Mouse (Mus musculus): ENCODE results near the gene Cytl1.

Gene Cytl1

GRCm38 (mm10) chr5:37735224-37735623, at the start of gene Cytl1:
TSS of gene Cytl1 (plus strand) at chr5:37735519.
- DNase-seq (ENCODE audit: low spot score): no peak

DNA sequence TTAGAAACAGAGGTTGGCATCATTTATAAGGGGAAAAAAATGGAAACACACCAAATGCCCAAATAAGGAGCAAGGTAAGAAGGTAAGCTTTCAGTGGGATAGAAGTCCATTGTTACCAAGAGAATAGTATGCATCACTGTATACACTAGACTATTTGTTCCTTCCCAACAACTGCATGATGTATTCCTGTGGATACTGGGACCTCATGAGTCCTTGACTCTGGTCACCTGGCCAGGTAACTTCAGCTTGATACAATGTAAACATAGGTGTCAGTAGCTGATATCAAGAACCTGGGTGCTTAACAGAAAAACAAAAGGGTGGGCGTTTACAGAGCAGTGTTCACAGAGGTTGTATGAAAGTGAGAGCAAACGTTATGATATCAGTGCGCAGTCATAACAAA, 42.6 kb upstream of the Cytl1 start:
- no peak for DNase-seq (ENCODE audit: low spot score)

- no peak for DNase-seq (ENCODE audit: low spot score)
Observed at GRCm38 (mm10) chr5:37695773-37696172, 39.5 kb upstream of the Cytl1 start.

DNA sequence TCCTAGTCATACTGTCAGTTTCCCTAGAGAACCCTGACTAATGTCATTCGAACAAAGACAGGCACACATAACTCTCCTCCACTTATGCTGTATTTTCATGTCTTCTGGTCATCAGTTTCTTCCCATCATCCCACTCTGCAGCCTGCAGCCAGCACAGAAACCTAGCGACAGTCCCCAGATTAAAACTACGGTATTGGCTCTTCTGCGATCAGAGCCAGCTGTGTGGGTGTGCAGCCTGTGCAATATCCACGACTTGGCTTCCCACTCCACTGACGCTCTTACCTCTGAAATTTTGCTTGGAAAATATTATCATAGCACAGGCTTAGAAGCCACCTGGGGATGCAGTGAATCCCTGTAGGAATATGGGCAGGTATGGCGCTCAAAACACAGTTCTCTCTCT, 38.0 kb upstream of the Cytl1 start:
- DNase-seq (ENCODE audit: low spot score): no peak

DNA sequence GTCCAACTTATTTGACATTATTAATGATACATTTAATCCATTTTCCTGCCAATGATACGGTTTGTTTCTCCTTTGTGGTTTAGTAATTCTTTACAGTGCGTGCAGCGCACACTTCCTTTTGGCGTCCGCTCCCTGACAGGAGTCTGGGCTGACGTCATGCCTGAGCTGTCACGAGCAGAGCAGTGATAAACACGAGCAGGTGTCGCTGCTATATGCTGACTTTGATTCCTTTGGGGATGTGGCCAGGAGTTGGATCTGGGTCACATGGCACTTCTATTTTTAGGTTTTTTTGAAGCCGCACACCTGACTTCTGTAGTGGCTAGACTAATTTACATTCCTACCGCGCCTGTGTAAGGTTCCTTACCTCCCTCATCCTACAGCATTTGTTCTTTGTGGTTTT, 35.6 kb upstream of the Cytl1 start:
- DNase-seq (ENCODE audit: low spot score): no peak

GRCm38 (mm10) chr5:37704962-37705361, 30.4 kb upstream of the Cytl1 start:
- DNase-seq (ENCODE audit: low spot score): no peak

DNA sequence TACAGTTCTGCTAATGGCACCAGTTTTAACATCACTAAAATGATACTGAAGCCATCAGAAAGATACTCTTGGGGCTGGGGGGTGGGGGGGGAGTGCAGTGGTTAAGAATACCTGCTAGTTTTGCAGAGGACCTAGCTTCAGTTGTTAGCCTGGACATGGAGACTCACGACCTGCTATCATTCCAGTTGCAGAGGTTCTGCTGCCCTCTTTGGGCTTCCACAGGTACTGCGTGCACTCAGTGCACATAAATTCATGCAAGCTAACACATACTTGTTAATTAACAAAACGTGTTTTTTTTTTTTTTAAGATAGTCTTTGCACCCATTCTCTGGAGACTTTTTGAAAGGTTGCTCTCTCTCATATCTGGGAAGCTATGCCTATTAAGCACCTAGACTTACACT, 27.2 kb upstream of the Cytl1 start:
- DNase-seq (ENCODE audit: low spot score): no peak

DNA sequence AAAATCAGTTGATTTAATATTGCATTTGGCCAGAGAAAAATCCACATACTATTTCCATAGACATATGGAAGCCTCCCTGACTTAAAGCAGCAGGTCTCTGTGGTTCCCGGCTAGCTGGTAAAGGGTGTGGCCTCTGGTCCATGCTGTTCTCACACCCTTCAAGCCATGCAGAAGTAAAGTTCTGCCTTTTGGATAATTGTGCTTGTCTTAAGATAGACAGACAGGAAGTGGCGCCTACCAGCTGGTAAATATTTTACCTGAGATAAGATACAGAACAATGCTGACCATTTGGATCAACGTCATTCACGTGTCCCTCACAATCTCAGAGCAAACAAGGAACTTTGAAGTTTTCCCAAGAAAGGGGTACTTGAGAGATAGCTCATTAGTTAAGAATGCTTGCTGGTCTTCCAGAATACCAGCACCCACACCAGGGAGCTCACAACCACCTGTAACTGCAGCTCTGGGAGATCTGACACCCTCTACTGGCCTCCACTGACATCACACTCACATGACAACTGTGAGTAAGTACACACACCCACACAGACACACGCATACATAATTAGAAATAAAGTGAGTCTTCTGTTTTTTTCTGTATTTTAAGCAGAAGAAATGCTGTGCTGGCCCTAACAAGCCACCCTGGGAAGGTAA, 25.9 kb upstream of the Cytl1 start:
- no peak for DNase-seq (ENCODE audit: low spot score)

- DNase-seq (ENCODE audit: low spot score): no peak
Observed at GRCm38 (mm10) chr5:37716505-37717372, 18.6 kb upstream of the Cytl1 start, which contains the start of gene Stk32b. TSS of gene Stk32b (minus strand) at chr5:37717171.

GRCm38 (mm10) chr5:37717384-37717963, 17.8 kb upstream of the Cytl1 start:
- no peak for DNase-seq (ENCODE audit: low spot score)

GRCm38 (mm10) chr5:37720670-37721069, 14.6 kb upstream of the Cytl1 start:
- no peak for DNase-seq (ENCODE audit: low spot score)

- DNase-seq (ENCODE audit: low spot score): no peak
Observed at GRCm38 (mm10) chr5:37725220-37725886, 10.0 kb upstream of the Cytl1 start.

DNA sequence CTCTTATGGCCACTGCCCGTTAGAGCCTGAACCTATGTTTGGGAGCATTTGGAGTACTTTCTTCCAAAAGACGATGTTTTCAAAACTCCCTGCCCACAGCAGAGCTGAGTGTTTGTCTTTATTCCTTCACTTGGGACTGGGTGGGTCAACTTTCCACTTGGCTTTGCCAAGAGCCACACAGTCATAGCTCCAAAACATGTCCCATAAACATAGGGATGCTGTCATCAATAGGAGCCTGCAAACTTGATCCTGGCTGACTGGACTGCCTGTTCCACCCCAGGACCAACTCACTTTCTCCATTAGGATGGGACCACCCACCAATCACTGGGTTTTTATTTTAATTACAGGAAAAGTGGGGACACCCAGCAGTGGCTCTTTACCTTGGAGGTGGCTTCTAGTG, 4.5 kb upstream of the Cytl1 start:
- no peak for DNase-seq (ENCODE audit: low spot score)

- DNase-seq (ENCODE audit: low spot score): no peak
Observed at GRCm38 (mm10) chr5:37736213-37736612, 894 bp downstream of the Cytl1 start.

DNA sequence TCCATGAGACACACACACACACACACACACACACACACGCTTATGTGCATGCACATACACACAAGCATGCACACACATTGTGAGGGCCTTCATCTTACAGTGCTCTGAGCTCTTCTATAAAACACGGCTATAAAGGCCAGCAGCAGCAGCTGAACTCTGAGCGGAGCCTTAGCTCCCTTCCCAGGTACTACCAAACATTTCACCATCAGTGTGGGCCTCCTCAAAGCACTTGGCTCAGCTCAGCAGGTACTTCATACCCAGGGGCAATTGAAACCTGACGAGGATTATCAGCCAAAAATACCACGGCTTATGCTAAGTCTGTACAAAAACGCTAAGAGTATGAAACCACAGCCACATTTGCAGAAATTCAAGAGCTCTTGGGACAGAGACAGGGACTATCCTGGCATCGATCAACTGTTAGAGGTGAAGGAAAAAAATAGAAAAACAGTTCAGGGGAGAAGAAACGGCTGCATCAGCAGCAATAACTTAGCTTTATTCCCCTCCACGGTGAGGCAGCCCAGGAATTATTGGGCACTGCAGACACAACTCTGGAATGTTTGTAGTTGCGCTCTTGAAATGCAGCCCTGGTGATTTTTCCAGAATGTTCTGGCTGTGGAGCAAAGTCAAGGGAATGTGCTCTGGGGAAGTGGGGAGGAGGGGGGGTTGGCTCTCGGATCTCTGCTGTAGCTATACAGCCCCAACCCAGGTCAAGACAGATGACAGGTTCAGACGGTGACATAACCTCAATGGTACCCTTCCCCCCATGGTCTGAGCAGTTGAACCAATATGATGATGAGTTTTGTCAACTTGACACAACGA, 8.8 kb downstream of the Cytl1 start:
- no peak for DNase-seq (ENCODE audit: low spot score)

DNA sequence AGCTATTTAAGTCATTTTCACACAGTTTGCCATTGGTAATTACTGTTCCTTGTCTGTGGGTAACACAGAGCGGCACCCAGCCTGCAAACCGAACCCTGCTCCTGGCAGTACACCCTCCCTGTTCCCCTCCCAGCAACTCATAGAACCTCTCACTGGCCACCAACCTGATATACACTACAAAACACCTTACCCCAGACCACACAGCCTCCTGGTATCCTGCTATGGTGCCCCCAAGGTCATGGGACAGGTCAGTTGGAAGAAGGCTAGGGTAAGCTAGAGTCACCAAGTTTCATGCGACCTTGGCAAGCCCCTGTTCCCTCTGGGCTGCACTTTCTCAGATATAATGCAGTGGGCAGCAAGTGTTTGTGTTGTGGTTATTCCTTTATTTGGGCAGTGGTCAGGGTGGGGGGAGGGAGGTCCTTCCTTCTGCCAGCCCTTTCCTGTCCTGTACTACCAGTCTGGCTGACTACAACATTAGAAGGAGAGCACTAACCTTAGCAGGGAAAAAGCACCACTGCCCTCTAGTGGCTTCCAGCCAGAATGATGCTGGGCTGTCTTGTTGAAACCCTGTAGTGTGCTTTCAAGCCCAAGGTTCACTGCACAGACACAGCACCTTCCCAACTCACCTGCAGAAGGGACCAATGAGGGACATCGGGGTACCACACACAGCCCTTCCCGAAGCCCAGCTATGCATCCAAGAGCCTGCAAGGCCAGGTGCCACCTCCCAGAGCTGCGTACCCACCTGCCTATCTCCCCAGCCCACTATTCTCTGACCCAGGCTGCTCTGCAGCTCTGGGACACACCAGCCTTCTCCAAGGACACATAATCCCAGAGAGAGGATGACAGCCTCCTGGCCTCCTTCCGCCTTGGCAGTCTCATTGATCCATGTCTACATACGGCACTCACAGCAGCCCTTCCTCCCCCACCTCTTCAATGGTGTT, 17.0 kb downstream of the Cytl1 start:
- DNase-seq (ENCODE audit: low spot score): peak; percentile 63

GRCm38 (mm10) chr5:37753366-37753765, 18.0 kb downstream of the Cytl1 start:
- no peak for DNase-seq (ENCODE audit: low spot score)

GRCm38 (mm10) chr5:37762046-37762445, 26.7 kb downstream of the Cytl1 start:
- no peak for DNase-seq (ENCODE audit: low spot score)

GRCm38 (mm10) chr5:37765851-37766250, 30.5 kb downstream of the Cytl1 start:
- DNase-seq (ENCODE audit: low spot score): no peak

DNA sequence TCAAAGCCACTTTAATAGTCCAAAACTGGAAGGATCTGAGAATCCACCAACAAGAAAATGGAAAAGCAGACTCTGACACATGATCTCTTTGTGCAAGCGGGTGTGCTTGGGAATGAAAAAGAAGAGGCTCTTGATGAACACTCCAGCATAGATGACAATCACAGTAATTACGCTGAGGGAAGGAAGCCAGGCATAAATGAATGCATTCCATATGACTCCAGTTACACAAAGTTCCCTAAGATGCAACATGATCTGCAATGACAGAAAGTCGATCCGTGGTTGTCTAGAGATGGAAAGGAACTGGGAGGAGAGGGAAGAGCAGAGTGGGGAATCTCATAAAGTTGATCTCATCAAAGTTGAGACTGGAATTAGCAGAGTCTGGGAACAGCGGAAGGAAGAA, 31.9 kb downstream of the Cytl1 start:
- no peak for DNase-seq (ENCODE audit: low spot score)

GRCm38 (mm10) chr5:37769031-37769430, 33.7 kb downstream of the Cytl1 start:
- DNase-seq (ENCODE audit: low spot score): peak; percentile 65
